Mouse (Mus musculus): Measurements from ENCODE around the gene Tenm4.

DNA sequence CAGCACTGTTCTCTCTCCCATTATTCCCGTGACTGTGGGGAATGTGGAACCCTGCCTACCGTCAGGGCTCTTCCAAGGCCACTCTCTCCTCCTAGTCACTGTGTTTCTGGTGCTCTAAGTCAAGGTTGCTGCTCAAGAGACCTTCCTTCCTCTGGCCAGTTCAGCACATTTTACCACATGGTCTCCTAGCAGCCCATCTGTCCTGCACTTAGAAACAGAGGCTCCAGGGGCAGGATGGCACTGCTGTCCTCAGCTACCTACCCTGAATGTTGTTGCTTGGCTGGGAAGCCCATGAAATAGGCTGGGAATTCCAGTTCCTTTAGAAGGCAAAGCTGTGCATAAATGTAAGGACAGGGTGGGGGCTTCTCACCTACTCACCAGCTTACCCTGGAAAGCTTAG is 284.9 kb downstream of the Tenm4 start:
- TF ChIP-seq CTCF (IDR thresholded peaks at IDR 0.05; ENCODE audit: extremely low read depth, insufficient read length, insufficient replicate concordance, low read depth, low read length) (no peak), POLR2A (IDR thresholded peaks at IDR 0.05; ENCODE audit: low read depth, low read length) (no peak)
